Mouse (Mus musculus): ENCODE measurements around the gene Zfp653. TPM values are rescaled to one million over a fixed set of nuclear protein-coding genes. Genes with fewer than 3 reads are reported as not detected.

Zfp653 gene
- total and polyA plus RNA-seq, 2 experiments from 2014 or later = 4.3 to 27.4 TPM

GRCm38 (mm10) chr9:22049315-22049714 is 21.9 kb downstream of the Zfp653 start:
- no peak for TF ChIP-seq CTCF (IDR thresholded peaks at IDR 0.05; ENCODE audit: low read depth)
- no peak for TF ChIP-seq EP300 (IDR thresholded peaks at IDR 0.05; ENCODE audit: low read depth)
- Histone ChIP-seq H3K27me3 (ENCODE audit: control insufficient read depth, insufficient read depth, low read length) (peaks cover 52% of the 10 kb centered on the region), H3K9ac (replicated peaks; ENCODE audit: low read depth, low read length) (no peak overlapping the region), H3K9me3 (replicated peaks; ENCODE audit: control insufficient read depth, low read length) (no peaks in the 10 kb centered on the region), H3K36me3 (replicated peaks; ENCODE audit: control insufficient read depth, insufficient read depth, low read length) (no peaks in the 10 kb centered on the region), H3K27ac (ENCODE audit: low read depth) (no peak overlapping the region), H3K4me3 (ENCODE audit: low read depth, low read length) (no peak overlapping the region), H3K4me2 (ENCODE audit: low read depth, low read length) (no peak overlapping the region), H3K4me1 (ENCODE audit: control insufficient read depth, insufficient read depth) (peaks cover 6% of the 10 kb centered on the region; the same call in 1 of the 2 replicates)
- WGBS = 65% methylated on average over 10 of the region's 11 CpGs
- DNase-seq (ENCODE audit: low spot score) (no peak), ATAC-seq (ENCODE audit: insufficient read depth, low read depth) (no peak)

DNA sequence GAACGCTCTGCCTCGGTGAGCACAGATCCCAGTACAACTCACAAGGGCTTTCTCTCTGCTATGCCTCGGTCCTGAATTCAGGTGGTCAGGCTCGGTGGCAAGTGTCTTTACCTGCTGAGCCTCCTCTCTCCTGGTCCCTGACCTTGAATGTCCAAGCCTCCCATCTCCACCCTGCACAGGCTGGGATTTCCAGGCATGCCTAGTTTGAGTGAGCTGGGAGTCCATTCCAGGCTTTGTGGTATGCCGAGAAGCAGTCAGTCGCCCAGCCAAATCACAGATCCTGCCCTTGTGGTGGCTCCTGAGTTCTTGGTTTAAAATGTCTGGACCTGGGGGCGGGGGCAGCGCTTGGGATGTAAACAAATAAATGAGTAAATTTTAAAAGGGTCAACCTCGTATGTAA is 23.8 kb downstream of the Zfp653 start:
- H3K27ac ChIP-seq (ENCODE audit: low read depth) = no peak overlapping the region
- no peak overlapping the region for H3K4me3 ChIP-seq (ENCODE audit: low read depth, low read length)
- H3K9ac ChIP-seq (replicated peaks; ENCODE audit: low read depth, low read length) = no peak overlapping the region
- DNase-seq (ENCODE audit: low spot score) (no peak), ATAC-seq (ENCODE audit: insufficient read depth, low read depth) (no peak)
- 50% methylated on average over 9 of the region's 9 CpGs for WGBS
- TF ChIP-seq EP300 (IDR thresholded peaks at IDR 0.05; ENCODE audit: low read depth) = no peak
- TF ChIP-seq CTCF (IDR thresholded peaks at IDR 0.05; ENCODE audit: low read depth) = no peak
- H3K27me3 ChIP-seq (ENCODE audit: control insufficient read depth, insufficient read depth, low read length) = peaks cover 33% of the 10 kb centered on the region
- no peaks in the 10 kb centered on the region for H3K9me3 ChIP-seq (replicated peaks; ENCODE audit: control insufficient read depth, low read length)
- peaks cover 6% of the 10 kb centered on the region; the same call in 1 of the 2 replicates for H3K4me1 ChIP-seq (ENCODE audit: control insufficient read depth, insufficient read depth)
- no peaks in the 10 kb centered on the region for H3K36me3 ChIP-seq (replicated peaks; ENCODE audit: control insufficient read depth, insufficient read depth, low read length)
- no peak overlapping the region for H3K4me2 ChIP-seq (ENCODE audit: low read depth, low read length)

DNA sequence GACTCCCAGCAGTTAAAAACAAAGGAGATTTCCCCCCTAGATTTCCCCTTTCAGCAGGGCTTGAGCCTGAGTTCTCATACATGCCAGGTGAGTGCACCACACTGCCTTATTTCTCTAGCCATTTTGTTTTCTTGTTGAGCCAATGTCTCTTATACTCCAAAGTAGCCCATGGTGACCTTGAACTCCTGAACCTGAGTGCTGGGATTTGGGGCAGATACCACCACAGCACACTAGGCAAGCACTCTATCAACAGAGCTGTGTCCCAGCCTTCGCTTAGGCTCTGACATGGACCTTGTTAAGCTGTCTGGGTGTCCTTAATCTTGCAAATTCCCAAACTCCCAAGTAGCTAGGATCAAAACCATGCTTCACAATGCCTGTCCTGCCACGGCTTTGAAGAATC is 29.3 kb downstream of the Zfp653 start:
- no peak for DNase-seq (ENCODE audit: low spot score)
- 40% methylated on average over 2 of the region's 2 CpGs for WGBS

DNA sequence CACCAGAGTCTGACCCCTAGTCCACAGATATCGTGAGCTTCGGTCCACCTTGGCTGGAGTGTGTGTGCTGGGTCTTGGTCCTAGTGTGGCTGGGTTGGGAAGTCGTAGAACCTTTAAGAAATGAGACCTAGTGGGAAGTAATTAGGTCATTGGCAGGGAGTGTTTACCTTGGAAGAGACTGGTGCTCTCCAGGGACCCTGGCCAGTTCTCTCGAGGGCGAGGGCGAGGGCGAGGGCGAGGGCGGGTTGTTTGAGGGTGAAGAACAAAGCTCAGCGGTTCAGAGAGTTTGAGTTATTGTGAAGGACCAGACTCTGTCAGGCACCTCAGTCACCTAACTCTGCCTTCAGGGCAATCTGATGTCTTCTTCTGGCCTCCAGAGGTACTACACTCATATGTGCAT is 33.4 kb downstream of the Zfp653 start:
- Histone ChIP-seq H3K4me2 (ENCODE audit: low read depth, low read length) (no peak overlapping the region), H3K27ac (ENCODE audit: low read depth) (no peak overlapping the region), H3K9ac (replicated peaks; ENCODE audit: low read depth, low read length) (no peak overlapping the region), H3K36me3 (replicated peaks; ENCODE audit: control insufficient read depth, insufficient read depth, low read length) (no peaks in the 10 kb centered on the region), H3K4me1 (ENCODE audit: control insufficient read depth, insufficient read depth) (no peaks in the 10 kb centered on the region), H3K27me3 (ENCODE audit: control insufficient read depth, insufficient read depth, low read length) (no peaks in the 10 kb centered on the region), H3K9me3 (replicated peaks; ENCODE audit: control insufficient read depth, low read length) (no peaks in the 10 kb centered on the region), H3K4me3 (ENCODE audit: low read depth, low read length) (no peak overlapping the region)
- TF ChIP-seq CTCF (IDR thresholded peaks at IDR 0.05; ENCODE audit: low read depth) = no peak
- TF ChIP-seq EP300 (IDR thresholded peaks at IDR 0.05; ENCODE audit: low read depth) = no peak
- WGBS = 71% methylated on average over 10 of the region's 10 CpGs
- DNase-seq (ENCODE audit: low spot score) (no peak), ATAC-seq (ENCODE audit: insufficient read depth, low read depth) (no peak)

More for the DNA sequence above, 29.3 kb downstream of the Zfp653 start:
- no peak overlapping the region for H3K9ac ChIP-seq (replicated peaks; ENCODE audit: low read depth, low read length)
- no peak for ATAC-seq (ENCODE audit: insufficient read depth, low read depth)
- no peak overlapping the region for H3K27ac ChIP-seq (ENCODE audit: low read depth)
- H3K9me3 ChIP-seq (replicated peaks; ENCODE audit: control insufficient read depth, low read length) = no peaks in the 10 kb centered on the region
- no peaks in the 10 kb centered on the region for H3K36me3 ChIP-seq (replicated peaks; ENCODE audit: control insufficient read depth, insufficient read depth, low read length)
- H3K4me3 ChIP-seq (ENCODE audit: low read depth, low read length) = no peak overlapping the region
- no peaks in the 10 kb centered on the region for H3K4me1 ChIP-seq (ENCODE audit: control insufficient read depth, insufficient read depth)
- H3K4me2 ChIP-seq (ENCODE audit: low read depth, low read length) = no peak overlapping the region
- no peak for TF ChIP-seq CTCF (IDR thresholded peaks at IDR 0.05; ENCODE audit: low read depth)
- no peak for TF ChIP-seq EP300 (IDR thresholded peaks at IDR 0.05; ENCODE audit: low read depth)
- H3K27me3 ChIP-seq (ENCODE audit: control insufficient read depth, insufficient read depth, low read length) = no peaks in the 10 kb centered on the region

DNA sequence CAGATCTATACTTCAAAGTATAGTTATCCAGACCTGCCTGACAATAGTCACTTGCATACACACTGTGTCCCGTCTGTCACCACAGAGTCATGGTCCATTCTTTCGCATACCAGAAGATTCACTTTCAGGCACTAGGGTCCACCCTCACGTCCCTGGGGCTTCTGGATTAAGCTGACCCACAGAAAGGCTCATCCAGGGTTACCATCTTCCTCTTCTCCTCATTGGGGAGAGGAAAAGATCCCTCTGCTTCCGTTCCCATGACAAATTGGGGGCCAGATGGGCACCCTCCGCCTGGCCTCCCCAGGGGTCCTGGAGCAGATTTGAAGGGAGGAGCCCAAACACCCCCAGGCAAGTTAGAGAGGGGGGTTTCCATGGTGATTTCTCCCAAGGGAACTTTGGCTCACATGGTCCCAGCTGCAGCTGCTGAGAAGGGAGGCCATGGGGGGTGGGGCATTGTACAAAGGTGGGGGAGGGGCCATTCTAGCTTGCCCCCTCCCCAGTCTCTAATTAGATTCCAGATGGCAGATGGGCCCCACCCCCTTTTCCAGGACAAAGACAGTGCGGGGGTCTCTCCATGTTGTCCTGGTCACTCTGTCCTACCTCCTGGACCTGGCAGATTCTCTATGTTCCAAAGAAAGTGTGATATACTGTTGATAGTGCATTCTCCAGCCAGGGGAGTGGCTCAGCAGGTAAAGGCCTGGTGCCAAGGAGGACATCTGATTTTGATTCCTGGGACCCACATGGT is 35.7 kb downstream of the Zfp653 start:
- DNase-seq (ENCODE audit: low spot score) = no peak
- Histone ChIP-seq H3K4me1 (ENCODE audit: control insufficient read depth, insufficient read depth) (no peaks in the 10 kb centered on the region), H3K9me3 (replicated peaks; ENCODE audit: control insufficient read depth, low read length) (no peaks in the 10 kb centered on the region), H3K4me3 (ENCODE audit: low read depth, low read length) (no peak overlapping the region), H3K9ac (replicated peaks; ENCODE audit: low read depth, low read length) (no peak overlapping the region), H3K27ac (ENCODE audit: low read depth) (no peak overlapping the region), H3K36me3 (replicated peaks; ENCODE audit: control insufficient read depth, insufficient read depth, low read length) (no peaks in the 10 kb centered on the region), H3K4me2 (ENCODE audit: low read depth, low read length) (no peak overlapping the region), H3K27me3 (ENCODE audit: control insufficient read depth, insufficient read depth, low read length) (no peaks in the 10 kb centered on the region)
- TF ChIP-seq CTCF (IDR thresholded peaks at IDR 0.05; ENCODE audit: low read depth) (no peak), EP300 (IDR thresholded peaks at IDR 0.05; ENCODE audit: low read depth) (no peak)
- ATAC-seq (ENCODE audit: insufficient read depth, low read depth) = no peak
- 57% methylated on average over 6 of the region's 6 CpGs for WGBS

- H3K9me3 ChIP-seq (replicated peaks; ENCODE audit: control insufficient read depth, low read length) = no peaks in the 10 kb centered on the region
- DNase-seq (ENCODE audit: low spot score) (no peak), ATAC-seq (ENCODE audit: insufficient read depth, low read depth) (no peak)
- H3K4me2 ChIP-seq (ENCODE audit: low read depth, low read length) = no peak overlapping the region
- 82% methylated on average over 9 of the region's 9 CpGs for WGBS
- H3K27me3 ChIP-seq (ENCODE audit: control insufficient read depth, insufficient read depth, low read length) = no peaks in the 10 kb centered on the region
- no peaks in the 10 kb centered on the region for H3K4me1 ChIP-seq (ENCODE audit: control insufficient read depth, insufficient read depth)
- no peak for TF ChIP-seq EP300 (IDR thresholded peaks at IDR 0.05; ENCODE audit: low read depth)
- no peak for TF ChIP-seq CTCF (IDR thresholded peaks at IDR 0.05; ENCODE audit: low read depth)
- H3K4me3 ChIP-seq (ENCODE audit: low read depth, low read length) = no peak overlapping the region
- H3K36me3 ChIP-seq (replicated peaks; ENCODE audit: control insufficient read depth, insufficient read depth, low read length) = no peaks in the 10 kb centered on the region
- H3K9ac ChIP-seq (replicated peaks; ENCODE audit: low read depth, low read length) = no peak overlapping the region
- no peak overlapping the region for H3K27ac ChIP-seq (ENCODE audit: low read depth)
Measured at GRCm38 (mm10) chr9:22030386-22030785, 40.8 kb downstream of the Zfp653 start.
